Mouse (Mus musculus) embryonic facial prominence, embryonic 15.5 days (tissue): ENCODE results near the gene Tkfc. TPM values are rescaled to one million over a fixed set of nuclear protein-coding genes. Genes with fewer than 3 reads are reported as not detected.
"Not testable (repeated sequence)": the region's sequence is repeated elsewhere in the genome, so short reads cannot be mapped to it uniquely, and the experiment has no call there.

ENCODE experiments used
- ATAC-seq: fragments of 200-750 bp; cut with Nextera tagmentation; 2 replicates; pipeline ENCODE4 v1.8.0; 2017; ENCODE audit warnings: low read depth, moderate TSS enrichment; ENCODE audit not compliant: insufficient number of reproducible peaks, low FRiP score, low TSS enrichment
- H3K27ac ChIP-seq: fragments of 300-500 bp; sonication (generic); replicated peaks from 2 replicates; pipeline ENCODE4 v1.5.1; 2015; ENCODE audit warnings: mild to moderate bottlenecking, inconsistent platforms
- H3K27me3 ChIP-seq: fragments of 300-500 bp; sonication (generic); 2 replicates; pipeline ENCODE4 v1.6.1; 2015; ENCODE audit warnings: inconsistent platforms
- H3K36me3 ChIP-seq: fragments of 300-500 bp; sonication (generic); 2 replicates; pipeline ENCODE4 v1.6.1; 2015; ENCODE audit warnings: mild to moderate bottlenecking, inconsistent platforms
- H3K4me1 ChIP-seq: fragments of 300-500 bp; sonication (generic); 2 replicates; pipeline ENCODE4 v1.6.1; 2015; ENCODE audit warnings: inconsistent platforms
- H3K4me2 ChIP-seq: fragments of 300-500 bp; sonication (generic); replicated peaks from 2 replicates; pipeline ENCODE4 v1.6.1; 2015; ENCODE audit warnings: mild to moderate bottlenecking, inconsistent platforms
- H3K4me3 ChIP-seq: fragments of 300-500 bp; sonication (generic); replicated peaks from 2 replicates; pipeline ENCODE4 v1.5.1; 2015; ENCODE audit warnings: mild to moderate bottlenecking, inconsistent platforms
- H3K9ac ChIP-seq: fragments of 300-500 bp; sonication (generic); 2 replicates; pipeline ENCODE4 v1.6.1; 2015; ENCODE audit warnings: inconsistent platforms
- H3K9me3 ChIP-seq: fragments of 300-500 bp; sonication (generic); replicated peaks from 2 replicates; pipeline ENCODE4 v1.6.1; 2016; ENCODE audit warnings: inconsistent platforms
- WGBS: fragments of 180-500 bp; shearing (Covaris S2); methylation state at CpG from one replicate; pipeline ENCODE4 v1.1.7; 2015; 5-methylcytosine and 5-hydroxymethylcytosine counted together
- polyA plus RNA-seq: library from polyadenylated mRNA; unstranded; fragments of >200 nt; fragmentation: Nextera tagmentation; extraction: Ambion mirVana; gene quantifications from 2 replicates; pipeline ENCODE4 v1.2.1, GENCODE M21; 2015

Tkfc gene
- polyA plus RNA-seq, 1 experiment from 2014 or later: 18.8 TPM

- not testable (repeated sequence) for H3K9me3 ChIP-seq, ATAC-seq, H3K4me3 ChIP-seq, H3K27me3 ChIP-seq, H3K9ac ChIP-seq, H3K27ac ChIP-seq, H3K4me2 ChIP-seq, H3K36me3 ChIP-seq
- H3K4me1 ChIP-seq: peaks cover 17% of the 10 kb centered on the region
- WGBS: 72% methylated on average over 4 of the region's 4 CpGs
Measured at GRCm38 (mm10) chr19:10557837-10558375, 47.5 kb downstream of the Tkfc start.

- H3K27ac ChIP-seq: no peak overlapping the region
- no peaks in the 10 kb centered on the region for H3K9me3 ChIP-seq
- 68% methylated on average over 2 of the region's 2 CpGs for WGBS
- H3K4me2 ChIP-seq: no peak overlapping the region
- no peak overlapping the region for H3K9ac ChIP-seq
- no peaks in the 10 kb centered on the region for H3K27me3 ChIP-seq
- H3K4me3 ChIP-seq: no peak overlapping the region
- ATAC-seq: no peak
- H3K4me1 ChIP-seq: peaks cover 17% of the 10 kb centered on the region
- H3K36me3 ChIP-seq: no peaks in the 10 kb centered on the region
Measured at GRCm38 (mm10) chr19:10557430-10557829, 48.0 kb downstream of the Tkfc start.

GRCm38 (mm10) chr19:10557001-10557400, 48.5 kb downstream of the Tkfc start:
- Histone ChIP-seq H3K27ac (no peak overlapping the region), H3K9ac (no peak overlapping the region), H3K27me3 (no peaks in the 10 kb centered on the region), H3K9me3 (no peaks in the 10 kb centered on the region), H3K4me3 (no peak overlapping the region), H3K4me1 (peaks cover 17% of the 10 kb centered on the region), H3K4me2 (no peak overlapping the region), H3K36me3 (no peaks in the 10 kb centered on the region)
- no peak for ATAC-seq
- 64% methylated on average over 2 of the region's 2 CpGs for WGBS

- Histone ChIP-seq H3K4me1 (peaks cover 17% of the 10 kb centered on the region), H3K36me3 (peaks cover 8% of the 10 kb centered on the region), H3K9ac (peak within 1 kb of the TSS; percentile 59), H3K27me3 (no peaks in the 10 kb centered on the region), H3K4me3 (peak within 1 kb of the TSS; percentile 69), H3K4me2 (peak within 1 kb of the TSS; percentile 69), H3K27ac (peak within 1 kb of the TSS; percentile 74), H3K9me3 (no peaks in the 10 kb centered on the region)
- peak; percentile 97 for ATAC-seq
- under 1% methylated on average over 43 of the region's 43 CpGs for WGBS
Measured at GRCm38 (mm10) chr19:10555624-10556510, 49.6 kb downstream of the Tkfc start, which contains the start of gene Tmem216. Gene Tmem216, minus strand, starts transcription at chr19:10556238.

GRCm38 (mm10) chr19:10539454-10539853, 66.0 kb downstream of the Tkfc start:
- Histone ChIP-seq H3K4me1 (no peaks in the 10 kb centered on the region), H3K9ac (no peak overlapping the region), H3K9me3 (no peaks in the 10 kb centered on the region), H3K27ac (no peak overlapping the region), H3K4me2 (no peak overlapping the region), H3K27me3 (no peaks in the 10 kb centered on the region), H3K36me3 (peaks cover 82% of the 10 kb centered on the region), H3K4me3 (no peak overlapping the region)
- 91% methylated on average over 5 of the region's 5 CpGs for WGBS
- no peak for ATAC-seq

Other genes with a start within 250 kb of the Tkfc start
- gene Syt7, start 216.6 kb downstream of the Tkfc start, polyA plus RNA-seq: 0.95 and 1.1 TPM in 2 replicates
- 1.9 and 2.4 TPM in 2 replicates for gene Lrrc10b, start 148.2 kb downstream of the Tkfc start, polyA plus RNA-seq
- gene Ppp1r32, start 122.7 kb downstream of the Tkfc start, polyA plus RNA-seq: 3.6 and 6.8 TPM in 2 replicates
- 43.1 and 49.5 TPM in 2 replicates for gene Cpsf7, start 80.4 kb downstream of the Tkfc start, polyA plus RNA-seq
- gene Sdhaf2, start 79.5 kb downstream of the Tkfc start, polyA plus RNA-seq: 53.6 and 58.6 TPM in 2 replicates
- 44.0 and 49.6 TPM in 2 replicates for gene Tmem216, start 49.4 kb downstream of the Tkfc start, polyA plus RNA-seq
- gene Cyb561a3, start 28.5 kb downstream of the Tkfc start, polyA plus RNA-seq: 24.5 and 25.8 TPM in 2 replicates
- gene Tmem138, start 28.3 kb downstream of the Tkfc start, polyA plus RNA-seq: 37.2 and 46.2 TPM in 2 replicates
- 338 and 340 TPM in 2 replicates for gene Ddb1, start 327 bp downstream of the Tkfc start, polyA plus RNA-seq
- gene Vwce, start 28.6 kb upstream of the Tkfc start, polyA plus RNA-seq: 2.1 and 2.6 TPM in 2 replicates
- not detected in 2 replicates for gene Pga5, start 72.4 kb upstream of the Tkfc start, polyA plus RNA-seq
- 43.0 and 47.0 TPM in 2 replicates for gene Vps37c, start 83.1 kb upstream of the Tkfc start, polyA plus RNA-seq
- 0.81 and 1.3 TPM in 2 replicates for gene Cd5, start 133.3 kb upstream of the Tkfc start, polyA plus RNA-seq
- gene Cd6, start 224.4 kb upstream of the Tkfc start, polyA plus RNA-seq: 0.05 TPM in 1 of 2 replicates, not detected in the other
- gene Slc15a3, start 234.1 kb upstream of the Tkfc start, polyA plus RNA-seq: 2.0 and 2.3 TPM in 2 replicates